Comparison of ENCODE assay signal across 8 mouse cellular contexts in the genomic region with DNA sequence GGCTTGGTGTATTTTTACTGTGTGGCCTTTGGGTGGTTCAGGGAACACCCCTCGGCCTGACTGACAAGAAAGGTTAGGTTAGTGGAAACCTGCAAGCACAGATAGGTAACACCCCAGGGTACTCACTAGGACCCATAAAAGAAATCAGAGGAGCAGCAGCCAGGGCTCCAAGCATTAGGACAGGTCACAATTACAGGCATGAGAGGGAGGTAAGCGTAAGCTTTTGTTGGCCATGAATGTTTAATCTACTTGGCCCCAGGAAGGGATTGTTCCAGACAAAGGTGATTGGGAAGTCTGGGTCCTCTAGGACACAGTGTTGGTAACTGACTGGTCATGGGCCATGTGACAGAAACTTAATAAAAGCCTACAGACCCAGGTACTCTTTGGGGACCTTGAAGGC.
DNase-seq lines count a peak whose midpoint lies in the region; ATAC-seq lines count a peak whose summit lies in the region.

No protein-coding gene starts in this region.

- H3K9me3 ChIP-seq in heart, embryonic 12.5 days (replicated peaks), result no peaks in the 10 kb centered on the region
- no peaks in the 10 kb centered on the region for H3K9me3 ChIP-seq in lung, embryonic 16.5 days (ENCODE audit: control insufficient read depth, low read length)
- no peaks in the 10 kb centered on the region for H3K9me3 ChIP-seq in intestine, embryonic 16.5 days (ENCODE audit: control insufficient read depth, low read length)
- H3K9me3 ChIP-seq in stomach, embryonic 15.5 days, result no peaks in the 10 kb centered on the region
- H3K9me3 ChIP-seq in liver, embryonic 12.5 days (replicated peaks), result no peaks in the 10 kb centered on the region

- no peak overlapping the region for H3K9ac ChIP-seq in heart, embryonic 12.5 days
- H3K9ac ChIP-seq in lung, embryonic 16.5 days (ENCODE audit: low read length), result peak overlapping the region; percentile 92
- H3K9ac ChIP-seq in intestine, embryonic 16.5 days (ENCODE audit: low read depth, low read length), result peak overlapping the region; percentile 92; the same call in 1 of the 2 replicates
- H3K9ac ChIP-seq in stomach, embryonic 15.5 days, result no peak overlapping the region
- H3K9ac ChIP-seq in liver, embryonic 12.5 days, result no peak overlapping the region

- H3K27me3 ChIP-seq in heart, embryonic 12.5 days (replicated peaks), result peaks cover 38% of the 10 kb centered on the region
- no peaks in the 10 kb centered on the region for H3K27me3 ChIP-seq in lung, embryonic 16.5 days (ENCODE audit: control insufficient read depth, insufficient read depth, low read depth, low read length)
- no peaks in the 10 kb centered on the region for H3K27me3 ChIP-seq in intestine, embryonic 16.5 days (replicated peaks; ENCODE audit: control insufficient read depth, insufficient read depth, low read length)
- no peaks in the 10 kb centered on the region for H3K27me3 ChIP-seq in stomach, embryonic 15.5 days (replicated peaks)
- peaks cover 80% of the 10 kb centered on the region for H3K27me3 ChIP-seq in liver, embryonic 12.5 days (replicated peaks)

- peaks cover 41% of the 10 kb centered on the region for H3K4me1 ChIP-seq in heart, embryonic 12.5 days (replicated peaks)
- peaks cover 30% of the 10 kb centered on the region for H3K4me1 ChIP-seq in lung, embryonic 16.5 days (replicated peaks; ENCODE audit: control insufficient read depth, insufficient read depth, low read length)
- H3K4me1 ChIP-seq in intestine, embryonic 16.5 days (ENCODE audit: control insufficient read depth, insufficient read depth, low read length), result peaks cover 49% of the 10 kb centered on the region
- H3K4me1 ChIP-seq in stomach, embryonic 15.5 days, result peaks cover 39% of the 10 kb centered on the region
- H3K4me1 ChIP-seq in liver, embryonic 12.5 days, result peaks cover 15% of the 10 kb centered on the region; the same call in 1 of the 2 replicates

- no peak for DNase-seq in heart, postnatal 36 days
- DNase-seq in lung, postnatal 36 days, result no peak
- DNase-seq in layer of hippocampus, adult 18-20 months (ENCODE audit: low spot score in 2 of 2), result no peak

- WGBS in heart, embryonic 12.5 days, result 59% methylated on average over 2 of the region's 2 CpGs
- 50% methylated on average over 2 of the region's 2 CpGs for WGBS in lung, embryonic 16.5 days
- WGBS in intestine, embryonic 16.5 days, result 62% methylated on average over 2 of the region's 2 CpGs
- 59% methylated on average over 2 of the region's 2 CpGs for WGBS in stomach, embryonic 15.5 days
- WGBS in liver, embryonic 12.5 days (ENCODE audit: insufficient replicate concordance), result 51% methylated on average over 2 of the region's 2 CpGs

- H3K4me3 ChIP-seq in heart, embryonic 12.5 days, result no peak overlapping the region
- no peak overlapping the region for H3K4me3 ChIP-seq in lung, embryonic 16.5 days (ENCODE audit: low read length)
- H3K4me3 ChIP-seq in intestine, embryonic 16.5 days (ENCODE audit: low read length), result no peak overlapping the region
- H3K4me3 ChIP-seq in stomach, embryonic 15.5 days (replicated peaks), result no peak overlapping the region
- no peak overlapping the region for H3K4me3 ChIP-seq in liver, embryonic 12.5 days

- no peak for ATAC-seq in heart, embryonic 12.5 days (ENCODE audit: insufficient number of reproducible peaks, low FRiP score)
- ATAC-seq in lung, embryonic 16.5 days (ENCODE audit: low read depth), result peak; percentile 4; the same call in 1 of the 2 replicates
- ATAC-seq in intestine, embryonic 16.5 days, result no peak
- no peak for ATAC-seq in stomach, embryonic 15.5 days (ENCODE audit: insufficient read depth, low FRiP score, low read depth)
- ATAC-seq in liver, embryonic 12.5 days, result no peak

- intact Hi-C loops in heart, postnatal 36 days (cut with DNase I), result loop anchor here (1.0 to 5.0 kb wide), 4 partner anchors 54 to 371 kb away; no protein-coding TSS in a partner anchor

- H3K36me3 ChIP-seq in heart, embryonic 12.5 days, result no peaks in the 10 kb centered on the region
- H3K36me3 ChIP-seq in lung, embryonic 16.5 days (ENCODE audit: control insufficient read depth, insufficient read depth, low read length), result no peaks in the 10 kb centered on the region
- no peaks in the 10 kb centered on the region for H3K36me3 ChIP-seq in intestine, embryonic 16.5 days (ENCODE audit: control insufficient read depth, insufficient read depth, low read length)
- no peaks in the 10 kb centered on the region for H3K36me3 ChIP-seq in stomach, embryonic 15.5 days
- H3K36me3 ChIP-seq in liver, embryonic 12.5 days, result no peaks in the 10 kb centered on the region

- H3K27ac ChIP-seq in heart, embryonic 12.5 days (ENCODE audit: poor library complexity, severe bottlenecking), result no peak overlapping the region
- H3K27ac ChIP-seq in lung, embryonic 16.5 days (ENCODE audit: low read length), result peak overlapping the region; percentile 97
- peak overlapping the region; percentile 95 for H3K27ac ChIP-seq in intestine, embryonic 16.5 days (ENCODE audit: low read length)
- peak overlapping the region; percentile 88 for H3K27ac ChIP-seq in stomach, embryonic 15.5 days
- H3K27ac ChIP-seq in liver, embryonic 12.5 days, result no peak overlapping the region

- H3K4me2 ChIP-seq in heart, embryonic 12.5 days, result 0 out of 2 replicates have a peak overlapping the region, but pooled peaks have one; percentile 91
- no peak overlapping the region; the same call in 1 of the 2 replicates for H3K4me2 ChIP-seq in lung, embryonic 16.5 days (ENCODE audit: low read depth, low read length)
- 0 out of 2 replicates have a peak overlapping the region, but pooled peaks have one; percentile 99 for H3K4me2 ChIP-seq in intestine, embryonic 16.5 days (ENCODE audit: low read depth, low read length)
- peak overlapping the region; percentile 92 for H3K4me2 ChIP-seq in stomach, embryonic 15.5 days
- H3K4me2 ChIP-seq in liver, embryonic 12.5 days, result no peak overlapping the region

Comparison
In these comparisons a context has a peak if more than half of its experiments do, and no peak if none do; other contexts are left out.
1. H3K27ac ChIP-seq: peak in lung, embryonic 16.5 days (single experiment), intestine, embryonic 16.5 days (single experiment) and stomach, embryonic 15.5 days (single experiment); none in heart, embryonic 12.5 days (single experiment) and liver, embryonic 12.5 days (single experiment).
2. H3K4me2 ChIP-seq: peak in heart, embryonic 12.5 days (single experiment), intestine, embryonic 16.5 days (single experiment) and stomach, embryonic 15.5 days (single experiment); none in lung, embryonic 16.5 days (single experiment) and liver, embryonic 12.5 days (single experiment).
3. H3K9ac ChIP-seq: peak in lung, embryonic 16.5 days (single experiment) and intestine, embryonic 16.5 days (single experiment); none in heart, embryonic 12.5 days (single experiment), stomach, embryonic 15.5 days (single experiment) and liver, embryonic 12.5 days (single experiment).